Mouse (Mus musculus) mouse embryonic stem cell (cell line): ENCODE results near the gene Pdrg1.

Experiments
- in situ Hi-C, 2 experiments: fragments of 300-500 bp; cut with MboI; formaldehyde crosslinking; loops; 1 replicate in 1 of 2; 3 replicates in 1 of 2; pipeline ENCODE4 v1.14.3; 2019 to 2020; ENCODE audit warnings: low sequenced_read_pairs in 2 of 2, low pct_unique_long_range_greater_than_20kb in 1 of 2, mixed read lengths in 1 of 2; ENCODE audit not compliant: unreplicated experiment in 1 of 2

The Pdrg1 gene

DNA sequence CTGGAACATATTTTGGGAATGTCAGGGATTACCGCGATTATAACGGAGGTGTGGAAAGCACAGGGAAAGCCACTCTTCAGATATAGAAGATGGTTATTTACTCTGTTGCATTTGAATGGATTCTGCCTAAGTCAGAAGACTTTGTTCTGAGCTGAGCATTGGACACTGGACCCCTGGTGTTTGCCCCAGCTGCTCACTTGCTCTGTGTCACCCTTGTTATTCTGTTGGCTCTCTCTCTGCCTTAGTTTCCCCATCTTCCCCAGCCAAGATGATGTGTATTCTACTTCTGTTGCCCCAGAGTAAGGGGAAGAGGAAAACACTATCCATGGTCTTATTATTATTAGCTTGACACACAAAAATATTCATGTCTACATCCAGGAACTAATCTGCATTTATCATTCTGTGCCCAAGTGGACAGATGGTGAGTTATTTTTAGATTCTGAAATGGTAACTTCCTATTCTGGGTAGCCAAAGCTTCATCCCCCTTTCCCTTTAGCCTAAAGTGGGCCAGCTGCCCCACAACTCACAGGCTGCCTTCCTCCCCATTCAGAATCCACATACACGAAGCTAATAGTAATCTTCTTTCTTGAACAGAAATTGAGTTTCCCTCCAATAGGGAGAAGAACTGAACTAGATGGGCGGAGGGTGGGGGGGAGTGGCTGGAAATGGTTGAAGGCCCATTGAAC is 18.5 kb upstream of the Pdrg1 start:
- in situ Hi-C loops: no loop called here

DNA sequence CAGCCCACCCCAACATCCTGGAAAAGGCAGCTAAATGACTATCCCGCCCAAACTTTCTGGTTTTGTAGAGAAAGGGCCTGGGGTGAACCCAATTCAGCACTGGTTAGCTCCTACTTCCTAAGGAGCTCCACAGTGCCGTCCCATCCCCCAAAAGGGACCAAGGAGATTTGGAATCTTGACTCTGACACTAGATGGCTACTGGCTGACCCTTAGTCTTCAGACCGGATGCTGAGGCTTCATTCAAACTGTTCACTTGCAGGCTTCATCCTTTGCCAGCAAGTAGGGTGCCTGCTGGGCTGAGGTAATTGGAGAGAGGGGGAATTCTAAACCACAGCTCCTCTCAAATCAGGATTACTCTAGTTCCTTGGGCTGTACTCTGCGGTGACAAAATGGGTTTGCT is 17.7 kb upstream of the Pdrg1 start:
- in situ Hi-C loops: no loop called here

DNA sequence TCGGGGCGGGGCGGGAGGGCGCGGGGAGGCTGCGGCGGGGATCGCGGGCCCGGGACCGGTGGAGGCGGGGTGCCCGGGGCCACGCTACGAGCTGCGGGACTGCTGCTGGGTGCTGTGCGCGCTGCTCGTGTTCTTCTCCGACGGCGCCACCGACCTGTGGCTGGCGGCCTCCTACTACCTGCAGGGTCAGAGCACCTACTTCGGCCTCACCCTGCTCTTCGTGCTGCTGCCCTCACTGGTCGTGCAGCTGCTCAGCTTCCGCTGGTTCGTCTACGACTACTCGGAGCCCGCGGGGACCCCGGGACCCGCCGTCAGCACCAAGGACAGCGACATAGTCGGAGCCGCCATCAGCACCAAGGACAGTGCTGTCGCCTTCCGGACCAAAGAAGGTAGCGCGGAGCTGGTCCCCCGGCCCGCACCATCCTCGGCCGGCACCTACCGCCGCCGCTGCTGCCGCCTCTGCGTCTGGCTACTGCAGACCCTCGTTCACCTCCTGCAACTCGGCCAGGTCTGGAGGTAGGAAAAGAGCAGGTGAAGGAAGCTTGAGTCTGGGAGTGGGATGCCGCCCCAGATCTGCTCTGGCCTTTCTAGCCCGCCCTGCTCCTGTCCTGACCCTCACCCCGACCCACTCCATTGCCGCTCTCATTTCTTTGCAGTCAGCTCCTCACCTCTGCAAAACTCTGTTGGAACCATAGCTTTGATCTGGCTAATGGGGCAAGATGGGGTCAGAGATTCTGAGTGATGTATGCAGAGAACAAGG is 17.0 kb upstream of the Pdrg1 start:
- in situ Hi-C loops: no loop called here

DNA sequence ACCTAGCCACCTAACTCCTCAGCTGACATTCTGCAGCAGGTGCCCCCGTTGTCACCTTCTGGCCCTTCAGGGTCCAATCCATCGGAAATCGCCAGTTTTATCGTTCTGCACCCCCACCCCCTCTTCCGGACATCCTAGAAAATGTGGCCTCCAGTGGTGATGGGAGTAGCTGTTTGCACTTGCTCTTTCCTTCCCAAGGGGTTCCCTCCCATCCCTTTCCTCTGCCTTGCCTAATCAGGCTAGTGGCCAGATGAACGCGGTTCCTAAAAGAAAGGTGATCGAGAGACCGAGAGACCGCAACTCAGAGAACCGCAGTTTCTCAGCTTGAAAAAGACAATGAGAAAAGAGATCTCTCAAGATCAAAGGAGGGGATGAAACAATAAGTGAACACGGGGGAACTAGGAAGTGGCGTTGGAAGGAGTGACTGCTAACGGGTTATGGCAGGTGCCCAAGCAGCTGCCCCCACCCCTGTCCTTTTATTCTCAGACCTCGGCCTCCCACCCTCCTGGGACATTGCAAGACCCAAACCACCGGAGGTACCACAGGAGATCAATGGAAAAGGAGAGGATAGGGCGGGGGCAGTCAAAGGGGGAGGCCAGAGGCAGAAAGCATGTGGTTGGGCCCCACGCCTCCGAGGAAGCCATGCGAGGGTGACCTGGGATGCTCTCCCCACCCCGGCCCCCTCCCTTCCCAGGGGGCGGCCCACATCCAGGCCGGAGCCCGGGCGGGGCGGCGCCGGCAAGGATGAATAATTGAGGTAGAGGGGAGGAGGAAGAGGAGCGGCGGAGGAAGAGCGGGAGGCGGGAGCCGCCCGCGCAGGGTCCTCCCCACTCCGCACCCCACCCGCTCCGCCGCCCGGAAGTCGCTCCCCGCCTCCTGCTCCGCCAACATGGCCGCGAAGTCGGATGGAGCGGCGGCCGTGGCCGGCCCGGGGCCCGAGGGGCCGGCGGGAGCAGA is 16.2 kb upstream of the Pdrg1 start, which contains the start of gene Xkr7:
Xkr7 (plus strand) TSS at position 727 of the 957 bp plus-strand sequence.
- in situ Hi-C loops: no loop called here

DNA sequence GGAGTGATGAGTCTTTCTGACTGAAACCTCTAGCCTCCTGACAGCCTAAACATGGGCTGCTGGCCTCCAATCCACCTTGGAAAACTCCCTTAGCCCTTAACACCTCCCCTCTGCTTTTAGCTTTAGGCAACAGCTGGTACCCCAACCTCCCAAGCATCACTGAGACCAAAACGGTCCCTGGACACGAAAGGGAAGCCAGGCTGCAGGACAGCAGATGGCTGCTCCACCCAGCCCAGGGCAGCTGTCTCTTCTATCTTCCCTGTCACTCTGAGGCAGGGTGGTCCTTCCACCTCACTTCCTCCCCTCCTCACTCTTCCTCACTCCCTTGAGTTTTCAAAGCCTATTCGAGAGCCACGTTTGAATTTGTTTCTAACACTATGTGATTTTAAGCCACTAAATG is 15.2 kb upstream of the Pdrg1 start:
- in situ Hi-C loops: no loop called here

DNA sequence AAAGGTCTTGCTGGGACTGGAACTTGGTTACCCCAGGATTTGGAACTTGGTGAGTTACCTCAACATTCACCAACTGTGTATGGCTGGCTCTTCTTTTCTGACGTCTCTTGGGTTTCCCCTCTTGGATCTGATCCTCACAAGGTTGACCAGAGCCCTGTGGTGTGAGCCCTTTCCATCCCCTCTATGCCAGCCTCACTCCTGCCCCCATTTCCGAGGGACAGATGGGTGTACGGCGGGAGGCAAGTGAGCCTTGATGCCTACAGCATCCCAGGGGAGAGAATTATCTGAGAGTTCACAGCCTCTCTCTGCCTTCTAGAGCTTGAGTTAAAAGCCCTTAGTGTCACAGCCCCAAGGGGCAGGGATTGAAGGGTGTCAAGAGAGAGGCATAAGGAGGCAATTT is 12.3 kb upstream of the Pdrg1 start:
- in situ Hi-C loops: no loop called here

DNA sequence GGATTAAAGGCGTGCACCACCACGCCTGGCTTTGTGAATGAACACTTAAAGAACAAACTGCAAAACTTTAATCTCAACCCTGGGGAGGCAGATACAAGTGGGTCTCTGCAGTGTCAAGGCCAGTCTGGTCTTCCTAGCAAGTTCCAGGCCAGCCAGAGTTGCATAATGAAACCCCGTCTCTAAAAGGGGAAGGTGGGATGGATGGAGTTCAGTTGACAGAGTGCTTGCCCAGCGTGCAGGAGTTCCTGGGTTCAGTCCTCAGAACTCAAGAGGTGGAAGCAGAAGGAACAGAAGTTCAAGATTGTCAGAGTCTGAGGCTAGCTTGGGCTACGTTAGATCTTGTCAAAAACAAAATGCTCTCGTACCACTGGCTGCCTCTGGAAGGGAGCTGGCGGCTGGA is 10.8 kb upstream of the Pdrg1 start:
- in situ Hi-C loops: no loop called here

DNA sequence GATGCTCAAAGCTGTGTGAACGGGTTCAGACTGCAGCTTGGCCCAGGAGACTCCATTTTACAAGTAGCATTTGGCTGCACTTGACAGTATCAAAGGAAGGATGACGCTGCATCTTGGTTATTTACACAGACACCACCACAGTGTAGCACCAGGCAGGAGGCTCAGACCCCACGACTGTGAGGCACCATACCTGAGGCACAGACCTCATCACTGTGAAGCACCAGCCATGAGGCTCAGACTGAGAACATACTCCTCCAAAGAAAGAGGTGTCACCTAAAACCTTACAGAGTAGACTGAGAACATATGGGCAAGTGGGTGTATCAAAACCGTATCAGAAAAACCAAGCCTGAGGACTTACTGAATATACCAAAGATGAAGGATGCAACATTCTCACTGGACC is 7.6 kb upstream of the Pdrg1 start:
- in situ Hi-C loops: no loop called here

DNA sequence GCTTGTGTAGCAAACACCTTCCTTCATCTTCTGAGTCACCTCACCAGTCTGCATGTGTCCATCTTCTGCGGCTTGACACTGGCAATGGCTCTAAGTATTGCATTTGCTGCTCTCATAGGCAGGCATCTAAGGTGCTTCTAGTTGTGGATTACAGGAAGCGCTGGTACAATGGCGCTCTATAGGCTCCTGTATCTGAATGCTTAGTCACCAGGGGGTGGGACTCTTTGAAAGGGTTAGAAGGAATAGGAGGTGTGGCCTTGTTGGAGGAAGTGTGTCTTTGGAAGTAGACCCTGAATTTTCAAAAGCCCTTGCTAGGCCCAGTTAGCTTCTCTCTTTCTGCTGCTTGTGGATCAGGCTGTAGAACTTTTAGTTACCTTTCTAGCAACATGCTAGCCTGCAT is 5.9 kb upstream of the Pdrg1 start:
- in situ Hi-C loops: no loop called here

DNA sequence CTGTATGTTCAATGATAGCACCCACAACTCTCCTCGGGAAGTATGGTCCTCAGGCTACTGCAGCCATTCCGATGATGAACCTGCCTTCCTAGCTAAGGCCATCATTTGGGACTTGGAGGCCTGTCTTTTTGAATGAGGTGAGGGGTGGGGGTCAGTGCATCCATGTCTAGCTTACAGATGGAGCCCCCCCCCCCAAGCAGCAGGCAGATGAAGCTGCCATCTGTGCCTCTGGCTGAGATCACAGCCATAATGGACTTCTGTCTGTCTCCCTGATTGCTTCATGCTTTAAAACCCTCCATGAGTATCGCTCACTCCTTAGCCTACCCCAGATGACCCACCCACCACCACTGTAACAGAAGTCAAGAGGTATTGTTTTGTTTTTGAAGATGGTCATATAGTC is 4.1 kb upstream of the Pdrg1 start:
- in situ Hi-C loops: no loop called here

DNA sequence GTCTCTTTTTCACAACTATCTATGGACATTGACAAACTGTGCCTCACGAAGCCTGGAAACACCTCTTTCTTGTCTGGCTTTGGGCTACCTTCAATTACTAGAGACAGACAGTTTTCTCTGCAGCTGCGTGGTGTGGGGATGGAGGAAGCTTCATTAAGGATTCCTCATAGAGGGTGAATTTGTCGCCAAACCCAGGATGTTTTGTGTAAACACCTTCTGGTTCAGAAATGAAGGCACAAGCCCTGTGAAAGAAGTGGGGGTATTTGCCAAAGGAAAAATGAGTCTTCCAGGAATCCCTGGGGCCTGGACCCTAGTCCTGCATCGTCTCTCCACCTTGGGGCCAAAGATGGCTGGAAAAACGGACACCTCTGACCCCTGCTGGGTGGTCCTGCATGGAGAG is 1.6 kb upstream of the Pdrg1 start:
- in situ Hi-C loops: no loop called here

DNA sequence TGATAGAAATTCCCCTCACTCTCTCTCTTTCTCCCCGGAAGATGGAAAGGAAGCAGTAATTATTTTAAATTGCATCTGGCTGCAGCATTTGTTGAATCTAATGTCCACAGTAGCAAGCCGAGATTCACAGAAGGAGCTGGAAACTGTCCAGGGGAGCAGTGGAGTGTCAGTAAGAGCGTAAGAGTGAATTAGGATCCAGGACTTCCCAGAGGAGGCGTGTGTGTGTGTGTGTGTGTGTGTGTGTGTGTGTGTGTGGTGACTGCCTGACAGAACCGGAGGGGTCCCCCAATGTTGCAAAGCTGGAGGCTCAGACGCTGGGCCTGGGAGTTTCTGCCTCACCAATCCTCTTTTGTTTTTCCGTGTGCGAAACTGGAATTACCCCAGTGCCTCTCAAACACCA is 577 bp upstream of the Pdrg1 start:
- in situ Hi-C loops: no loop called here

DNA sequence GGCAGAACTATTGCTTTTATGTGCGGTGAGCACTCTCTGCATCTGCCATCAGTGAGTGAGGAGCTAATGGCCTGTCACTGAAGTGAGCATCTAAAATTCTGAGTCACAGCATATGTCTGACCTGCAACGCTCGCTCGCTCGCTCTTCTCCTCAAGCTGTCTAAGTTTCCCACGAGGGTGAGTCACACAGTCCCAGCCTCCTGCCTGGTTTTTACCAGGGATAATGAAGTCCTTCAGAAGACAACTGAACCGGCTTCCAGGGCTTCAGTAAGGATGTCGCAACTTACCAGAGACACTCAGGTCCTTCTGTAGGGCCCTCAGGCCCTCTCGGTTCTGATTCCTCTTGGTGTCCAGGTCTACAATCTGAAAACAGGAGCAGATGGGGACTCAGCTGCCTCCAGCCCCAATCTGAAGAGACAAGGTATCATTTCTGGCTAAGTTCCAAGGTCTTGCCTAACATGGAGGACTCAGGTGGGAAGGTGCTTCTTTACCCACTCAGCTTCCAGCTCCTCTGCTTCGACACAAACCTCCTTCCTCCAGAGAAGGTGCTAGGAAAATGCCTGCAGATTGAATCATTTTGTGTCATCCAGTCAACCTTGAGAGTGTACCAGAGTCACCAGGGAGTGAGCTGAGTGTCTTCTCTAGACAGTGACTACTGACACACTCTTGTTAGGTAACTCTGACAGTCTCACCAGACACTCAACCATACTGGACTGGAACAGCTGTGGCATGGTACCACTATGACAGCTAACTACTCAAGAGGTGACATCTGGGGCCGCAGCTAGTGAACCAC is 1.3 kb downstream of the Pdrg1 start:
- in situ Hi-C loops: no loop called here

DNA sequence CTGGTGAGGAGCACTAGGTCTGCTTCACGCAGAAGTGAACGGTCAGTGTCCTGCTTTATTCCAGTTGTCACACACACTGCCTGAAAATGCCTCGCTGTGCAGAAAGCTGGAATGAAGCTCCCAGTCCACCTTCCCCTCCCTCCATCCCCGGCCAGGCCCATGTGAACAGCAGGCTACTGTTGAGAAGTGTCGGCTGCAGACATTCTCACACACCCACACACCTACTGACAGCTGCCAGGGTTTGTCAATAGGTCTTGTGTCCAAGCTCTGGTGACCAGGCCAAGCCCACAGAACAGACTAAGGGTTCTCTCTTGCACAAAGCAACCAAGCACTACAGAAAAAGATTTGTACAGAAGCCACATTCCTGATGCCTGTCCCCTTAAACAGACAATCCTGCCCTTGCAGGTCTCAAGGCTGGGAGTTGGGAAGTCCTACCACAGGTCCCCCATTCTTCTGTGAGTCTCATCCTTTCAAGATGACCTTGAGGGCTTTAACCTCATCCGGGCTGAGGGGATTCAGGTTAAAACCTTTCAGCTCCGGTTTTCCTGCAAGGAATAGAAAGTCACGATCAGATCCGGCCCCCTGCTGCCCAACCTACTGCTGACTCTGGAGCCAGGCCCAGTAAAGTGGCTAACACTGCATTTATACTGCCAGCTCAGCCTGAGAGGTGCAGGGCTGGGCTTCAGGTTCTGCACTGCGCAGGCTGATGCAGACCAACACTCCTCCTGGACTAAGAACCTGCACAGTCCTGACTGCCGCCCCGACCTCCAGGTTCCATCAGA is 5.8 kb downstream of the Pdrg1 start:
- in situ Hi-C loops: no loop called here

DNA sequence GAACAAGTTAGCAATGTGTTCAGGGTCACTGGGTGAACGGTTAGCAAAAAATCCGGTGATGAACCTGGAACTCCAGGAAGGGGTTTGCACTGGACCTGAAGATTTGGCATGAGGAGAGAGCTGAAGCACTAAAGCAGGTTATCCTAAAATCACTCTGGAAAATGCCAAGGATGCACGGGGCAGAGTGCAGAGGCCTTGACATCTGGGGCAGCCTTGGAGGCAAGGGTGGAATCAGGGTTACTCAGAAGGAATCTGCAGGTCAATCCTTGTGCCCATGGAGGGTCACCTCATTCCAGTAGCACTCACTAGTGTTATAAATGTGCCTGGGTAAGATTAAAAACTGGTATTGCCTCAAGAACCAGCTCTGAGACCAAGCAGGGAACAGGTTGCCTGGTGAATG is 9.2 kb downstream of the Pdrg1 start:
- in situ Hi-C loops: no loop called here

DNA sequence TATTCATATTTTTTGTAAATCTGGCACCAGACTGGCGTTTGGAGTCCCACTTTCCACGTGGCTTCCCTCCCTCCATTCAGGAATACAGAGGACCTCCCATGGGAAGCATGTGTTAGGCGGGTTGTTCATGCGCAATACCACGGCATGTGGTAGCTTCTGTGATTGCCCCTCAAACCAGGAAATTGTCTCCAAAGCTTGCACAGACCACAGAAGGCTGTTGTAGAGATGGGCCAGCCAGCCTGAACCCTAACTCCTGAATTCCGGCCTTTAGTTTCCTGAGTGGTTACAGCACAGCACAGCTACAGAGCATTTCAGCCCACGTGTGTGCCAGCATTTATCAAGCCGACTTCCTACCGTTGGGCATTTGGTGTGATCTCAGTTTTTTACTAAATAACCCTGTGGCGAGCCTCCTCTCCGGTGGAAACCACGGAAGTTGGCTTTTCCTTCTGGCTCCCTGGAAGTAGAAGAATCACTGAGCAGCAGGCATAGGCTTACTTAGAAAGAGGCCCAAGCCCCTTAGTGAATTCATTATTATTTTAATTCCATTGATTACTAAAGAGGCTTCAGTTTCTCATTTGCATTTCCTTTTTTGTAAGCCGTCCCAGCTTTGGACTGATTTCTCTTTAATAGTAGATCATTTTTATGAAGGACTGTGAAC is 11.4 kb downstream of the Pdrg1 start:
- in situ Hi-C loops: no loop called here

DNA sequence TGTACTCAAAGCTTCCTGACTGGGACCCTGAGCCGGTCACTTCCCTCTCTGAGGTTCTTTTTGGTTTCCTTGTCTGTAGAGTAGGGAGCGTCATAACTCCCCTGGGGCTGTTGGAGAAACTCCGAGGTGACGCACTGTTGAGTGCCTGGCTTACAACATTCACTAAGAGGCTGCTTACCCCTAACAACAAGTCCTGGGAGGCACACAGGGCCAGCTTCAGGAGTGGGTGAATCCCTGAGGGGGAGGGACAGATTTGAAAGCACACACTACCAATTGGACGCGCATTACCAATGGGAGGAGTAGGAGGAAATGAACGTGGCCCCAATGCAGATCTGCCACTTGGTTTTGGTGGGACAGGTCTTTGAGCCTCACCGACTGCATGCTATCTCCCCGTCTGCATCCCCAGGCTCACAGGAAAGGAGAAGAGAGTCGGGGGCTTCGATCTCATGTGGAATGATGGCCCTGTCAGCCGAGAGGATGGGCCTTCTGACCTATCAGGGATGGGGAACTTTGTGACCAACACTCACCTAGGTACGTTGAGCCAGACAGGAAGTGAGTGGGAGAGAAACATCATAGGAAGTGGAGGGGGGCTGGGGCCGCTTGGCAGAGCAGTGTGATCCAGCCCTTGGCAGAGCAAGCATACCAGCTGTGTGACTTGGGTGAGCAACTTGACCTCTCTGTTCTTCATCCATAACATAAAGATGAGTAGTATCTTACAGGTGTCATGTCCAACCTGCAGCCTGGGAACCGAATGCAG is 12.6 kb downstream of the Pdrg1 start:
- in situ Hi-C loops: no loop called here
